Mouse (Mus musculus): ENCODE measurements around the gene Tmem151a. TPM values are rescaled to one million over a fixed set of nuclear protein-coding genes. Genes with fewer than 3 reads are reported as not detected.

Gene Tmem151a
- polyA plus RNA-seq, 2 experiments = 0.96 to 2.1 TPM

DNA sequence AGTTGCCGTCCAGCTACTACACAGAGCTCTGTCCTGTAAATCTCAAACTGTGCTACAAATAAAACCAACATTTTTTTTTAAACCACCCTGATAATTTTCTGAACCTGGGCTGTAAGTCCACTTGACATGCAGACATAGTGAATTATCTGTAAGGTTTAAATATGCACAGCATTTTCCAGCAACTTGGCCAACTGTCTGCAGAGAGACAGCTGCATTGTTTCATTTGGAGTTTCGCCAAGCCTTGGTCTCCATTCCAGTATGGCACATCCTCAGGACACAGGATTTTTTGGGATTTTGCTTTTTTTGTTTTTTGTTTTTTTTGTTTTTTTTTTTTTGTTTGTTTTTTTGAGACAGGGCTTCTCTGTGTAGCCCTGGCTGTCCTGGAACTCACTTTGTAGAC, 63.9 kb downstream of the Tmem151a start:
- Histone ChIP-seq H3K27me3 (ENCODE audit: control insufficient read depth, insufficient read depth, low read length) (no peaks in the 10 kb centered on the region), H3K36me3 (ENCODE audit: control insufficient read depth, insufficient read depth, low read length) (no peaks in the 10 kb centered on the region), H3K27ac (replicated peaks; ENCODE audit: low read depth, low read length) (no peak overlapping the region), H3K9ac (ENCODE audit: low read depth, low read length, severe bottlenecking) (no peak overlapping the region), H3K4me1 (ENCODE audit: control insufficient read depth, insufficient read depth, low read length) (peaks cover 5% of the 10 kb centered on the region; the same call in 1 of the 2 replicates), H3K9me3 (ENCODE audit: control insufficient read depth, low read length) (no peaks in the 10 kb centered on the region), H3K4me3 (replicated peaks; ENCODE audit: low read length) (no peak overlapping the region), H3K4me2 (replicated peaks; ENCODE audit: low read depth, low read length, severe bottlenecking) (no peak overlapping the region)
- TF ChIP-seq POLR2A (IDR thresholded peaks at IDR 0.05; ENCODE audit: borderline replicate concordance, extremely low read depth, insufficient read depth, insufficient read length) = no peak
- peak; percentile 46 for DNase-seq (ENCODE audit: low spot score)
- 96% methylated on average over 2 of the region's 2 CpGs for WGBS
- ATAC-seq (ENCODE audit: low FRiP score, low read depth) = no peak

Other genes starting within 250 kb of the Tmem151a start
- gene Ccs, start 246.2 kb downstream of the Tmem151a start, polyA plus RNA-seq (2012; rRNA removed) = 57.2 and 65.9 TPM in 2 replicates
- gene Ccs, start 246.2 kb downstream of the Tmem151a start, polyA plus RNA-seq (2014; fragmentation: Nextera tagmentation; extraction: Ambion mirVana) = 63.2 and 64.8 TPM in 2 replicates
- 0.03 and 0.05 TPM in 2 replicates for gene Ccdc87, start 246.2 kb downstream of the Tmem151a start, polyA plus RNA-seq (2012; rRNA removed)
- 0.06 and 0.26 TPM in 2 replicates for gene Ccdc87, start 246.2 kb downstream of the Tmem151a start, polyA plus RNA-seq (2014; fragmentation: Nextera tagmentation; extraction: Ambion mirVana)
- gene Ctsf, start 230.4 kb downstream of the Tmem151a start, polyA plus RNA-seq (2012; rRNA removed) = 49.9 and 84.7 TPM in 2 replicates
- gene Ctsf, start 230.4 kb downstream of the Tmem151a start, polyA plus RNA-seq (2014; fragmentation: Nextera tagmentation; extraction: Ambion mirVana) = 38.9 and 45.9 TPM in 2 replicates
- gene Actn3, start 207.6 kb downstream of the Tmem151a start, polyA plus RNA-seq (2012; rRNA removed) = 8.3 and 8.7 TPM in 2 replicates
- gene Actn3, start 207.6 kb downstream of the Tmem151a start, polyA plus RNA-seq (2014; fragmentation: Nextera tagmentation; extraction: Ambion mirVana) = 11.9 and 12.9 TPM in 2 replicates
- 22.7 and 30.9 TPM in 2 replicates for gene Zdhhc24, start 206.9 kb downstream of the Tmem151a start, polyA plus RNA-seq (2012; rRNA removed)
- gene Zdhhc24, start 206.9 kb downstream of the Tmem151a start, polyA plus RNA-seq (2014; fragmentation: Nextera tagmentation; extraction: Ambion mirVana) = 7.7 and 9.7 TPM in 2 replicates
- gene Bbs1, start 178.9 kb downstream of the Tmem151a start, polyA plus RNA-seq (2012; rRNA removed) = 7.6 and 8.1 TPM in 2 replicates
- 3.8 and 4.9 TPM in 2 replicates for gene Bbs1, start 178.9 kb downstream of the Tmem151a start, polyA plus RNA-seq (2014; fragmentation: Nextera tagmentation; extraction: Ambion mirVana)
- 96.5 and 116 TPM in 2 replicates for gene Dpp3, start 157.2 kb downstream of the Tmem151a start, polyA plus RNA-seq (2012; rRNA removed)
- 90.9 and 94.0 TPM in 2 replicates for gene Dpp3, start 157.2 kb downstream of the Tmem151a start, polyA plus RNA-seq (2014; fragmentation: Nextera tagmentation; extraction: Ambion mirVana)
- 2.7 and 5.1 TPM in 2 replicates for gene Peli3, start 142.4 kb downstream of the Tmem151a start, polyA plus RNA-seq (2012; rRNA removed)
- 1.8 and 2.5 TPM in 2 replicates for gene Peli3, start 142.4 kb downstream of the Tmem151a start, polyA plus RNA-seq (2014; fragmentation: Nextera tagmentation; extraction: Ambion mirVana)
- gene Mrpl11, start 123.4 kb downstream of the Tmem151a start, polyA plus RNA-seq (2012; rRNA removed) = 59.5 and 74.3 TPM in 2 replicates
- 105 and 108 TPM in 2 replicates for gene Mrpl11, start 123.4 kb downstream of the Tmem151a start, polyA plus RNA-seq (2014; fragmentation: Nextera tagmentation; extraction: Ambion mirVana)
- gene Npas4, start 95.2 kb downstream of the Tmem151a start, polyA plus RNA-seq (2012; rRNA removed) = 0.50 and 0.60 TPM in 2 replicates
- not detected in 2 replicates for gene Npas4, start 95.2 kb downstream of the Tmem151a start, polyA plus RNA-seq (2014; fragmentation: Nextera tagmentation; extraction: Ambion mirVana)
- gene Slc29a2, start 61.7 kb downstream of the Tmem151a start, polyA plus RNA-seq (2012; rRNA removed) = 15.7 and 25.5 TPM in 2 replicates
- gene Slc29a2, start 61.7 kb downstream of the Tmem151a start, polyA plus RNA-seq (2014; fragmentation: Nextera tagmentation; extraction: Ambion mirVana) = 3.7 and 5.0 TPM in 2 replicates
- 31.3 and 46.6 TPM in 2 replicates for gene B4gat1, start 46.7 kb downstream of the Tmem151a start, polyA plus RNA-seq (2012; rRNA removed)
- gene B4gat1, start 46.7 kb downstream of the Tmem151a start, polyA plus RNA-seq (2014; fragmentation: Nextera tagmentation; extraction: Ambion mirVana) = 43.7 and 45.2 TPM in 2 replicates
- gene AC124502.3, start 46.6 kb downstream of the Tmem151a start, polyA plus RNA-seq (2012; rRNA removed) = 1.3 and 2.5 TPM in 2 replicates
- 0.84 and 1.7 TPM in 2 replicates for gene AC124502.3, start 46.6 kb downstream of the Tmem151a start, polyA plus RNA-seq (2014; fragmentation: Nextera tagmentation; extraction: Ambion mirVana)
- gene Brms1, start 44.2 kb downstream of the Tmem151a start, polyA plus RNA-seq (2012; rRNA removed) = 30.2 TPM in 2 replicates
- gene Brms1, start 44.2 kb downstream of the Tmem151a start, polyA plus RNA-seq (2014; fragmentation: Nextera tagmentation; extraction: Ambion mirVana) = 38.1 and 38.9 TPM in 2 replicates
- 4.9 and 6.1 TPM in 2 replicates for gene Rin1, start 35.0 kb downstream of the Tmem151a start, polyA plus RNA-seq (2012; rRNA removed)
- 2.5 and 2.6 TPM in 2 replicates for gene Rin1, start 35.0 kb downstream of the Tmem151a start, polyA plus RNA-seq (2014; fragmentation: Nextera tagmentation; extraction: Ambion mirVana)
- gene Cd248, start 17.5 kb downstream of the Tmem151a start, polyA plus RNA-seq (2012; rRNA removed) = 97.5 and 115 TPM in 2 replicates
- gene Cd248, start 17.5 kb downstream of the Tmem151a start, polyA plus RNA-seq (2014; fragmentation: Nextera tagmentation; extraction: Ambion mirVana) = 123 and 127 TPM in 2 replicates
- 121 and 130 TPM in 2 replicates for gene Yif1a, start 3.0 kb upstream of the Tmem151a start, polyA plus RNA-seq (2012; rRNA removed)
- 129 and 144 TPM in 2 replicates for gene Yif1a, start 3.0 kb upstream of the Tmem151a start, polyA plus RNA-seq (2014; fragmentation: Nextera tagmentation; extraction: Ambion mirVana)
- gene Cnih2, start 13.0 kb upstream of the Tmem151a start, polyA plus RNA-seq (2012; rRNA removed) = 40.8 and 60.9 TPM in 2 replicates
- 40.5 and 45.1 TPM in 2 replicates for gene Cnih2, start 13.0 kb upstream of the Tmem151a start, polyA plus RNA-seq (2014; fragmentation: Nextera tagmentation; extraction: Ambion mirVana)
- 192 and 235 TPM in 2 replicates for gene Rab1b, start 21.5 kb upstream of the Tmem151a start, polyA plus RNA-seq (2012; rRNA removed)
- gene Rab1b, start 21.5 kb upstream of the Tmem151a start, polyA plus RNA-seq (2014; fragmentation: Nextera tagmentation; extraction: Ambion mirVana) = 249 and 255 TPM in 2 replicates
- 45.8 and 54.0 TPM in 2 replicates for gene Klc2, start 33.0 kb upstream of the Tmem151a start, polyA plus RNA-seq (2012; rRNA removed)
- 14.9 and 16.3 TPM in 2 replicates for gene Klc2, start 33.0 kb upstream of the Tmem151a start, polyA plus RNA-seq (2014; fragmentation: Nextera tagmentation; extraction: Ambion mirVana)
- 42.0 and 53.7 TPM in 2 replicates for gene Pacs1, start 187.6 kb upstream of the Tmem151a start, polyA plus RNA-seq (2012; rRNA removed)
- gene Pacs1, start 187.6 kb upstream of the Tmem151a start, polyA plus RNA-seq (2014; fragmentation: Nextera tagmentation; extraction: Ambion mirVana) = 30.7 and 33.1 TPM in 2 replicates
- 173 and 174 TPM in 2 replicates for gene Sf3b2, start 209.9 kb upstream of the Tmem151a start, polyA plus RNA-seq (2012; rRNA removed)
- gene Sf3b2, start 209.9 kb upstream of the Tmem151a start, polyA plus RNA-seq (2014; fragmentation: Nextera tagmentation; extraction: Ambion mirVana) = 289 and 335 TPM in 2 replicates
- gene Gal3st3, start 212.8 kb upstream of the Tmem151a start, polyA plus RNA-seq (2012; rRNA removed) = 7.1 and 10.8 TPM in 2 replicates
- gene Gal3st3, start 212.8 kb upstream of the Tmem151a start, polyA plus RNA-seq (2014; fragmentation: Nextera tagmentation; extraction: Ambion mirVana) = 5.0 and 7.4 TPM in 2 replicates

Measured in limb, embryonic 14.5 days (tissue).